Mouse (Mus musculus) embryonic facial prominence, embryonic 14.5 days (tissue): ENCODE results near the gene 6430548M08Rik. TPM values are rescaled to one million over a fixed set of nuclear protein-coding genes. Genes with fewer than 3 reads are reported as not detected.

Experiments
- ATAC-seq: fragments of 200-750 bp; cut with Nextera tagmentation; 2 replicates; pipeline ENCODE4 v1.8.0; 2017; ENCODE audit warnings: low read depth, moderate number of reproducible peaks, moderate TSS enrichment
- DNase-seq: peaks from one replicate; pipeline ENCODE4 v3.0.0-alpha.2; 2015; ENCODE audit warnings: low spot score
- H3K27ac ChIP-seq: fragments of 300-500 bp; sonication (generic); replicated peaks from 2 replicates; pipeline ENCODE4 v1.5.1; 2014; ENCODE audit warnings: low read depth, mild to moderate bottlenecking, low read length, moderate library complexity
- H3K27me3 ChIP-seq: fragments of 300-500 bp; sonication (generic); replicated peaks from 2 replicates; pipeline ENCODE4 v1.6.1; 2014; ENCODE audit warnings: low read length; ENCODE audit not compliant: control insufficient read depth, insufficient read depth
- H3K36me3 ChIP-seq: fragments of 300-500 bp; sonication (generic); 2 replicates; pipeline ENCODE4 v1.6.1; 2014; ENCODE audit warnings: low read length, mixed read lengths; ENCODE audit not compliant: control insufficient read depth, insufficient read depth
- H3K4me1 ChIP-seq: fragments of 300-500 bp; sonication (generic); 2 replicates; pipeline ENCODE4 v1.6.1; 2014; ENCODE audit warnings: antibody characterized with exemption, low read length; ENCODE audit not compliant: control insufficient read depth, insufficient read depth
- H3K4me2 ChIP-seq: fragments of 300-500 bp; sonication (generic); 2 replicates; pipeline ENCODE4 v1.6.1; 2014; ENCODE audit warnings: low read depth, mild to moderate bottlenecking, low read length, moderate library complexity, mixed read lengths
- H3K4me3 ChIP-seq: fragments of 300-500 bp; sonication (generic); 2 replicates; pipeline ENCODE4 v1.5.1; 2014; ENCODE audit warnings: low read depth, mild to moderate bottlenecking, low read length
- H3K9ac ChIP-seq: fragments of 300-500 bp; sonication (generic); 2 replicates; pipeline ENCODE4 v1.6.1; 2014; ENCODE audit warnings: low read depth, mild to moderate bottlenecking, low read length, moderate library complexity, mixed read lengths
- H3K9me3 ChIP-seq: fragments of 300-500 bp; sonication (generic); 2 replicates; pipeline ENCODE4 v1.6.1; 2016; ENCODE audit warnings: low read length; ENCODE audit not compliant: control insufficient read depth
- WGBS: fragments of 180-500 bp; shearing (Covaris S2); extraction: QIAGEN DNeasy Blood & Tissue Kit; methylation state at CpG from one replicate; pipeline ENCODE4 v1.1.7; 2014; 5-methylcytosine and 5-hydroxymethylcytosine counted together
- polyA plus RNA-seq: library from polyadenylated mRNA; unstranded; fragments of >200 nt; fragmentation: Nextera tagmentation; extraction: Ambion mirVana; gene quantifications from 2 replicates; pipeline ENCODE4 v1.2.1, GENCODE M21; 2014

6430548M08Rik gene
- polyA plus RNA-seq, 1 experiment from 2014 or later, result 8.5 TPM

GRCm38 (mm10) chr8:120192118-120192517 is 78.2 kb downstream of the 6430548M08Rik start:
- Histone ChIP-seq H3K4me2 (no peak overlapping the region), H3K27me3 (no peaks in the 10 kb centered on the region), H3K9ac (no peak overlapping the region), H3K4me1 (peaks cover 12% of the 10 kb centered on the region), H3K9me3 (no peaks in the 10 kb centered on the region), H3K4me3 (no peak overlapping the region), H3K36me3 (no peaks in the 10 kb centered on the region), H3K27ac (peak overlapping the region; percentile 78; the same call in 1 of the 2 replicates)
- 96% methylated on average over 5 of the region's 5 CpGs for WGBS
- DNase-seq (no peak), ATAC-seq (no peak)

- DNase-seq, result no peak
- H3K4me1 ChIP-seq, result no peaks in the 10 kb centered on the region
- no peak overlapping the region for H3K4me3 ChIP-seq
- no peaks in the 10 kb centered on the region for H3K36me3 ChIP-seq
- ATAC-seq, result no peak
- H3K27ac ChIP-seq, result no peak overlapping the region
- H3K27me3 ChIP-seq, result no peaks in the 10 kb centered on the region
- WGBS, result 90% methylated on average over 5 of the region's 6 CpGs
- no peak overlapping the region for H3K4me2 ChIP-seq
- H3K9me3 ChIP-seq, result peaks cover 9% of the 10 kb centered on the region; the same call in 1 of the 2 replicates
- no peak overlapping the region for H3K9ac ChIP-seq
These were observed 87.4 kb downstream of the 6430548M08Rik start for GRCm38 (mm10) chr8:120201351-120201750.

- WGBS, result 62% methylated on average over 3 of the region's 3 CpGs
- Histone ChIP-seq H3K9me3 (peaks cover 9% of the 10 kb centered on the region; the same call in 1 of the 2 replicates), H3K4me3 (no peak overlapping the region), H3K36me3 (no peaks in the 10 kb centered on the region), H3K27ac (no peak overlapping the region), H3K27me3 (no peaks in the 10 kb centered on the region), H3K4me2 (no peak overlapping the region), H3K9ac (no peak overlapping the region), H3K4me1 (no peaks in the 10 kb centered on the region)
- DNase-seq, result no peak
- no peak for ATAC-seq
These were observed 88.6 kb downstream of the 6430548M08Rik start for GRCm38 (mm10) chr8:120202546-120202945.

GRCm38 (mm10) chr8:120204736-120205360 is 90.9 kb downstream of the 6430548M08Rik start:
- Histone ChIP-seq H3K4me3 (no peak overlapping the region), H3K36me3 (no peaks in the 10 kb centered on the region), H3K9ac (no peak overlapping the region), H3K4me1 (no peaks in the 10 kb centered on the region), H3K27me3 (no peaks in the 10 kb centered on the region), H3K27ac (no peak overlapping the region), H3K9me3 (peaks cover 5% of the 10 kb centered on the region; the same call in 1 of the 2 replicates), H3K4me2 (no peak overlapping the region)
- DNase-seq, result peak; percentile 25
- 59% methylated on average over 7 of the region's 7 CpGs for WGBS
- ATAC-seq, result no peak

- Histone ChIP-seq H3K4me3 (no peak overlapping the region), H3K4me1 (peaks cover 8% of the 10 kb centered on the region), H3K4me2 (no peak overlapping the region), H3K9me3 (no peaks in the 10 kb centered on the region), H3K27ac (no peak overlapping the region), H3K9ac (no peak overlapping the region), H3K27me3 (no peaks in the 10 kb centered on the region), H3K36me3 (no peaks in the 10 kb centered on the region)
- DNase-seq (no peak), ATAC-seq (no peak)
- 83% methylated on average over 9 of the region's 9 CpGs for WGBS
These were observed 92.0 kb downstream of the 6430548M08Rik start for GRCm38 (mm10) chr8:120205916-120206315.

GRCm38 (mm10) chr8:120207364-120207763 is 93.4 kb downstream of the 6430548M08Rik start:
- H3K27me3 ChIP-seq, result no peaks in the 10 kb centered on the region
- ATAC-seq (no peak), DNase-seq (no peak)
- H3K4me1 ChIP-seq, result peaks cover 13% of the 10 kb centered on the region
- WGBS, result 87% methylated on average over 8 of the region's 8 CpGs
- H3K4me3 ChIP-seq, result no peak overlapping the region
- H3K27ac ChIP-seq, result no peak overlapping the region
- H3K36me3 ChIP-seq, result no peaks in the 10 kb centered on the region
- H3K9me3 ChIP-seq, result no peaks in the 10 kb centered on the region
- no peak overlapping the region for H3K4me2 ChIP-seq
- H3K9ac ChIP-seq, result no peak overlapping the region

GRCm38 (mm10) chr8:120208113-120208512 is 94.2 kb downstream of the 6430548M08Rik start:
- H3K4me2 ChIP-seq, result no peak overlapping the region
- H3K9ac ChIP-seq, result 0 out of 2 replicates have a peak overlapping the region, but pooled peaks have one; percentile 1
- H3K9me3 ChIP-seq, result no peaks in the 10 kb centered on the region
- 65% methylated on average over 11 of the region's 11 CpGs for WGBS
- H3K27me3 ChIP-seq, result no peaks in the 10 kb centered on the region
- H3K4me1 ChIP-seq, result peaks cover 13% of the 10 kb centered on the region
- no peak overlapping the region for H3K27ac ChIP-seq
- no peaks in the 10 kb centered on the region for H3K36me3 ChIP-seq
- ATAC-seq, result no peak
- no peak overlapping the region for H3K4me3 ChIP-seq
- no peak for DNase-seq

GRCm38 (mm10) chr8:120211345-120211744 is 97.4 kb downstream of the 6430548M08Rik start:
- no peak overlapping the region for H3K4me2 ChIP-seq
- H3K9me3 ChIP-seq, result no peaks in the 10 kb centered on the region
- no peaks in the 10 kb centered on the region for H3K36me3 ChIP-seq
- H3K4me1 ChIP-seq, result peaks cover 27% of the 10 kb centered on the region
- H3K4me3 ChIP-seq, result no peak overlapping the region
- H3K27me3 ChIP-seq, result no peaks in the 10 kb centered on the region
- DNase-seq (peak; percentile 43), ATAC-seq (no peak)
- no peak overlapping the region; the same call in 1 of the 2 replicates for H3K9ac ChIP-seq
- no peak overlapping the region for H3K27ac ChIP-seq
- WGBS, result 21% methylated on average over 3 of the region's 4 CpGs

GRCm38 (mm10) chr8:120212596-120212995 is 98.6 kb downstream of the 6430548M08Rik start:
- ATAC-seq (no peak), DNase-seq (no peak)
- Histone ChIP-seq H3K27me3 (no peaks in the 10 kb centered on the region), H3K9ac (no peak overlapping the region), H3K36me3 (no peaks in the 10 kb centered on the region), H3K4me3 (no peak overlapping the region), H3K4me2 (no peak overlapping the region), H3K4me1 (peaks cover 39% of the 10 kb centered on the region), H3K27ac (no peak overlapping the region), H3K9me3 (no peaks in the 10 kb centered on the region)
- 86% methylated on average over 7 of the region's 7 CpGs for WGBS
